Mouse (Mus musculus) CD4-positive, CD25-positive, alpha-beta regulatory T cell, adult 2 months (primary cell): ENCODE data around the gene Bsg.
"Not testable (repeated sequence)": the region's sequence is repeated elsewhere in the genome, so short reads cannot be mapped to it uniquely, and the experiment has no call there.

Experiments
- DNase-seq: peaks from one replicate; pipeline ENCODE4 v3.0.0-alpha.2; 2012; ENCODE audit warnings: low read depth, low spot score

The Bsg gene

GRCm38 (mm10) chr10:79682551-79682915 lies 21.8 kb upstream of the Bsg start:
- peak; percentile 45 for DNase-seq

- peak; percentile 71 for DNase-seq
Observed at GRCm38 (mm10) chr10:79682916-79683582, 21.2 kb upstream of the Bsg start.

GRCm38 (mm10) chr10:79683726-79684640 lies 20.3 kb upstream of the Bsg start:
- no peak for DNase-seq

GRCm38 (mm10) chr10:79684770-79685600 lies 19.3 kb upstream of the Bsg start:
- DNase-seq: no peak

GRCm38 (mm10) chr10:79686219-79686618 lies 18.1 kb upstream of the Bsg start:
- DNase-seq: no peak

- DNase-seq: no peak
Observed at GRCm38 (mm10) chr10:79686691-79687090, 17.6 kb upstream of the Bsg start.

- DNase-seq: no peak
Observed at GRCm38 (mm10) chr10:79687513-79687912, 16.8 kb upstream of the Bsg start.

GRCm38 (mm10) chr10:79688720-79689119 lies 15.6 kb upstream of the Bsg start, which contains the start of gene Gzmm:
TSS of gene Gzmm (plus strand) at chr10:79689020.
- DNase-seq: no peak

GRCm38 (mm10) chr10:79689178-79689577 lies 15.1 kb upstream of the Bsg start:
- DNase-seq: no peak

- DNase-seq: peak; percentile 37
Observed at GRCm38 (mm10) chr10:79691986-79692548, 12.2 kb upstream of the Bsg start.

GRCm38 (mm10) chr10:79693580-79694378 lies 10.5 kb upstream of the Bsg start:
- DNase-seq: no peak

- DNase-seq: no peak
Observed at GRCm38 (mm10) chr10:79694379-79694655, 10.0 kb upstream of the Bsg start.

- DNase-seq: peak; percentile 86
Observed at GRCm38 (mm10) chr10:79695231-79696128, 8.8 kb upstream of the Bsg start.

- DNase-seq: no peak
Observed at GRCm38 (mm10) chr10:79696129-79696651, 8.1 kb upstream of the Bsg start.

GRCm38 (mm10) chr10:79697916-79698315 lies 6.4 kb upstream of the Bsg start:
- DNase-seq: no peak

GRCm38 (mm10) chr10:79698459-79698858 lies 5.8 kb upstream of the Bsg start:
- DNase-seq: no peak

GRCm38 (mm10) chr10:79700676-79701075 lies 3.6 kb upstream of the Bsg start:
- no peak for DNase-seq

- DNase-seq: no peak
Observed at GRCm38 (mm10) chr10:79701443-79702129, 2.7 kb upstream of the Bsg start.

- DNase-seq: not testable (repeated sequence)
Observed at GRCm38 (mm10) chr10:79702970-79703369, 1.3 kb upstream of the Bsg start.
